Mouse (Mus musculus) heart, adult 2 months (tissue): ENCODE results near the gene Map2k4. TPM values are rescaled to one million over a fixed set of nuclear protein-coding genes. Genes with fewer than 3 reads are reported as not detected.

Source experiments
- DNase-seq, 2 experiments: peaks; one replicate each; pipeline ENCODE4 v3.0.0; 2021
- H3K27ac ChIP-seq: fragments of 200-600 bp; 2 replicates; pipeline ENCODE4 v1.8.1; 2022
- H3K27me3 ChIP-seq: fragments of 200-500 bp; 2 replicates; pipeline ENCODE4 v1.6.1; 2012; ENCODE audit warnings: mild to moderate bottlenecking, low read length, inconsistent platforms, mixed read lengths; ENCODE audit not compliant: control insufficient read depth, insufficient read depth
- H3K36me3 ChIP-seq: fragments of 200-500 bp; 2 replicates; pipeline ENCODE4 v1.6.1; 2012; ENCODE audit warnings: low read length, inconsistent platforms; ENCODE audit not compliant: control insufficient read depth, insufficient read depth
- H3K4me1 ChIP-seq: fragments of 200-500 bp; 2 replicates; pipeline ENCODE4 v1.6.1; 2011; ENCODE audit warnings: low read length; ENCODE audit not compliant: control insufficient read depth, insufficient read depth
- H3K4me3 ChIP-seq: fragments of 200-600 bp; 2 replicates; pipeline ENCODE4 v1.8.1; 2022
- H3K79me2 ChIP-seq: fragments of 200-500 bp; replicated peaks from 2 replicates; pipeline ENCODE4 v1.6.1; 2012; ENCODE audit warnings: mild to moderate bottlenecking, inconsistent platforms, low read length, moderate library complexity, mixed read lengths; ENCODE audit not compliant: control insufficient read depth, insufficient read depth
- H3K9ac ChIP-seq: fragments of 200-500 bp; 2 replicates; pipeline ENCODE4 v1.6.1; 2012; ENCODE audit warnings: low read depth, mild to moderate bottlenecking, control low read depth, inconsistent platforms, low read length, mixed read lengths
- CTCF ChIP-seq: fragments of 200-600 bp; IDR thresholded peaks from 2 replicates; pipeline ENCODE4 v1.8.1; 2022; ENCODE audit warnings: antibody characterized with exemption, mild to moderate bottlenecking, moderate library complexity
- EP300 ChIP-seq: fragments of 200-500 bp; IDR thresholded peaks from 2 replicates; pipeline ENCODE4 v1.6.1; 2011; ENCODE audit warnings: low read depth, low read length, control low read depth; ENCODE audit not compliant: insufficient read depth
- POLR2A ChIP-seq: fragments of 200-500 bp; IDR thresholded peaks from 2 replicates; pipeline ENCODE4 v1.6.1; 2011; ENCODE audit warnings: mild to moderate bottlenecking, low read depth, low read length, control low read depth; ENCODE audit not compliant: insufficient read depth
- WGBS: fragments of 180-500 bp; shearing (Covaris S2); methylation state at CpG from one replicate; pipeline ENCODE4 v1.1.7; 2018; 5-methylcytosine and 5-hydroxymethylcytosine counted together
- intact Hi-C: fragments of 180-260 bp; cut with DNase I; formaldehyde crosslinking; loops from one replicate; pipeline ENCODE4 v1.15.1; 2025
- polyA plus RNA-seq: library from polyadenylated mRNA; depleted of rRNA; stranded (reverse); fragments of >200 nt; gene quantifications from 2 replicates; pipeline ENCODE4 v1.2.3, GENCODE M21; 2012
- total RNA-seq, 2 experiments: library from RNA; stranded (reverse); gene quantifications; 2 replicates each; pipeline ENCODE4 v1.2.3; 2021

Gene Map2k4
- total and polyA plus RNA-seq, 3 experiments, result 21.9 to 45.8 (median 42.1) TPM

GRCm38 (mm10) chr11:65814381-65814780 is 26.3 kb upstream of the Map2k4 start:
- Histone ChIP-seq H3K79me2 (no peaks in the 10 kb centered on the region), H3K4me1 (no peaks in the 10 kb centered on the region), H3K27ac (no peak overlapping the region), H3K9ac (no peak overlapping the region), H3K4me3 (no peak overlapping the region), H3K27me3 (no peaks in the 10 kb centered on the region), H3K36me3 (no peaks in the 10 kb centered on the region; the same call in 1 of the 2 replicates)
- TF ChIP-seq POLR2A (no peak), EP300 (no peak), CTCF (no peak)
- intact Hi-C loops, result no loop called here
- DNase-seq, result no peak
- 78% methylated on average over 9 of the region's 9 CpGs for WGBS

GRCm38 (mm10) chr11:65812088-65812487 is 24.0 kb upstream of the Map2k4 start:
- WGBS, result 55% methylated on average over 5 of the region's 5 CpGs
- Histone ChIP-seq H3K9ac (no peak overlapping the region), H3K36me3 (no peaks in the 10 kb centered on the region; the same call in 1 of the 2 replicates), H3K4me1 (no peaks in the 10 kb centered on the region; the same call in 1 of the 2 replicates), H3K27ac (no peak overlapping the region), H3K27me3 (no peaks in the 10 kb centered on the region), H3K4me3 (no peak overlapping the region), H3K79me2 (0 out of 2 replicates have a peak, but pooled peaks cover 2% of the 10 kb centered on the region)
- DNase-seq, result no peak
- intact Hi-C loops, result no loop called here
- TF ChIP-seq CTCF (no peak), EP300 (no peak), POLR2A (no peak)

GRCm38 (mm10) chr11:65807601-65808000 is 19.5 kb upstream of the Map2k4 start:
- no peak for DNase-seq
- Histone ChIP-seq H3K36me3 (no peaks in the 10 kb centered on the region), H3K4me3 (peak overlapping the region; percentile 71), H3K4me1 (no peaks in the 10 kb centered on the region; the same call in 1 of the 2 replicates), H3K27ac (peak overlapping the region; percentile 87), H3K27me3 (no peaks in the 10 kb centered on the region), H3K79me2 (0 out of 2 replicates have a peak, but pooled peaks cover 2% of the 10 kb centered on the region), H3K9ac (peak overlapping the region; percentile 91)
- intact Hi-C loops, result loop anchor here (1.0 kb wide), 1 partner anchor 19 kb away; the partner anchor contains the start of gene Map2k4
- WGBS, result 44% methylated on average over 7 of the region's 7 CpGs
- TF ChIP-seq POLR2A (no peak), CTCF (no peak), EP300 (no peak)

GRCm38 (mm10) chr11:65806909-65807504 is 18.9 kb upstream of the Map2k4 start, which contains the start of gene Zkscan6:
Gene Zkscan6 (plus strand): TSS chr11:65807175.
- Histone ChIP-seq H3K9ac (peak within 1 kb of the TSS; percentile 91), H3K27me3 (no peaks in the 10 kb centered on the region), H3K36me3 (no peaks in the 10 kb centered on the region), H3K4me3 (peak within 1 kb of the TSS; percentile 71), H3K4me1 (no peaks in the 10 kb centered on the region; the same call in 1 of the 2 replicates), H3K79me2 (0 out of 2 replicates have a peak, but pooled peaks cover 2% of the 10 kb centered on the region), H3K27ac (peak within 1 kb of the TSS; percentile 87)
- intact Hi-C loops, result loop anchor here (1.0 kb wide), 1 partner anchor 19 kb away; the partner anchor contains the start of gene Map2k4
- DNase-seq, result peak; percentile 88 to 90
- 1% methylated on average over 58 of the region's 58 CpGs for WGBS
- TF ChIP-seq POLR2A (peak; percentile 74), EP300 (no peak)

GRCm38 (mm10) chr11:65806321-65806904 is 18.3 kb upstream of the Map2k4 start:
- 1% methylated on average over 20 of the region's 20 CpGs for WGBS
- H3K4me3 ChIP-seq, result peak overlapping the region; percentile 71
- TF ChIP-seq POLR2A (no peak), EP300 (no peak), CTCF (no peak)
- intact Hi-C loops, result no loop called here
- H3K4me1 ChIP-seq, result no peaks in the 10 kb centered on the region; the same call in 1 of the 2 replicates
- no peaks in the 10 kb centered on the region for H3K27me3 ChIP-seq
- peak in 1 of 2 experiments; percentile 42 for DNase-seq
- 0 out of 2 replicates have a peak, but pooled peaks cover 2% of the 10 kb centered on the region for H3K79me2 ChIP-seq
- H3K27ac ChIP-seq, result peak overlapping the region; percentile 87
- H3K36me3 ChIP-seq, result no peaks in the 10 kb centered on the region
- peak overlapping the region; percentile 76 for H3K9ac ChIP-seq

GRCm38 (mm10) chr11:65801899-65802298 is 13.8 kb upstream of the Map2k4 start:
- Histone ChIP-seq H3K79me2 (no peaks in the 10 kb centered on the region), H3K27me3 (no peaks in the 10 kb centered on the region), H3K27ac (no peak overlapping the region), H3K9ac (no peak overlapping the region), H3K4me3 (no peak overlapping the region), H3K36me3 (no peaks in the 10 kb centered on the region), H3K4me1 (no peaks in the 10 kb centered on the region)
- WGBS, result 55% methylated on average over 3 of the region's 3 CpGs
- no peak for TF ChIP-seq POLR2A
- TF ChIP-seq EP300, result no peak
- TF ChIP-seq CTCF, result no peak
- intact Hi-C loops, result no loop called here
- no peak for DNase-seq
